Mouse (Mus musculus) left cerebral cortex, adult 8-10 months (tissue): ENCODE measurements at regions not wholly inside any gene's neighbourhood (a gene's known extent, or its start where the extent isn't known, plus 50 kb on each side); places are given as distances from the start of the nearest gene placed in this dataset.

Experiments
- DNase-seq, 2 experiments: peaks; one replicate each; pipeline ENCODE4 v3.0.0; 2022; ENCODE audit warnings: low spot score in 2 of 2

GRCm38 (mm10) chr3:147853346-147853745 lies 1001.2 kb downstream of the Ttll7 start:
- no peak for DNase-seq

DNA sequence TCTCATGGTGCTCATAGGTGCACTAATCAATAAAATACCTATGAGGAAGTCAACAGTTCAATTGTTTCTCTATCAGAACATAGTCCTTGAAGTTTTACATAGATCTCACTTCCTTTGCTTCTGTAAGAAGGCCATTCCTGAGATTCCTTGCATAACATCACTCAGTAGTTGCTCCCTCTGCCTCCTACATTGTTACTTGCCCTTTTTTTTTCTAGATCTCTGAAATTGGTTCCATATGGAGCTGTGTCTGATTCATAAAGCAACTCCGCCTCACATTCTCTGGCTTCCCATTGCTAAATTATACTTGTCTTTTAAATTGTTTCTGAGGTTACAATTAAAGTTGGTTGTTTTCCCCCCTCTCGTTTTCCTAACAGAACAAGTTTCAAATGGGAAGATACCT lies 1000.7 kb downstream of the Ttll7 start:
- DNase-seq, result no peak

DNA sequence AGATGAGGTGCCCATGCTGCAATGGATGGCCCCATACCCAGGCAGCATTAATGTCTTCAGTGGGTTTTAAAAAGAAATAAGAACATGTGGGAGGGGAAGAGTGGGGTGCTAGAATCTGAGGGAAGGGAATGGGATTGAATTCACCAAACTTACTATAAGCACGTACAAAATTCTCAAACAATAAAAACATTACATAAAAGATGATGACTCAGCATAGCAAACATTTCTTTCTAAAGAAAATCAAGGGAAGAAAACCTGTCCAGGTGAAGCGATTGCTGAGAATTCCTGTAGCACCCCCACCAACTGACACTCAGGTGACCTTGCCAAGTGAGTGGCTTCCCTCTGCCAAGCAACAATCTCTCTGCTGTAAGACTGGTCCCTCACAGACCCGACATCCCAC lies 989.2 kb downstream of the Ttll7 start:
- DNase-seq, result no peak

DNA sequence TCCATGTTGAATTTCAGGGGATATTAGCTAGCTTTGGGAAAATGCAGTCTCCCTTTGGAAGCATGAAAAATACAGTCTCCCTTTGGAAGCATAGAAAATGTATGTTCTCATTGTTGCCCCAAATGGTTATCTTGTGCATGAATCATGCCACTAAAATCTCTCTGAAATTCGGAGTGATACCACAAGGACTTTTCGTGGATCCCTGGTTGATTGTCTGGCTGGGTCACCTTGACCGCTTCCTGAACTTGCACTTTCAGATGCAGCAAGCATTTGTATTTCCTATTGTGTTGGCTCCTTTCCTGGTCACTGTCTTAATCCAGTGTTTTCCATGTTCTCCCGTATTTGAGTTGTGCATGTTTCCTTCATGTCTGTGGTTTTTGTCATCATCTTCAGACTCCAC lies 986.6 kb downstream of the Ttll7 start:
- no peak for DNase-seq

DNA sequence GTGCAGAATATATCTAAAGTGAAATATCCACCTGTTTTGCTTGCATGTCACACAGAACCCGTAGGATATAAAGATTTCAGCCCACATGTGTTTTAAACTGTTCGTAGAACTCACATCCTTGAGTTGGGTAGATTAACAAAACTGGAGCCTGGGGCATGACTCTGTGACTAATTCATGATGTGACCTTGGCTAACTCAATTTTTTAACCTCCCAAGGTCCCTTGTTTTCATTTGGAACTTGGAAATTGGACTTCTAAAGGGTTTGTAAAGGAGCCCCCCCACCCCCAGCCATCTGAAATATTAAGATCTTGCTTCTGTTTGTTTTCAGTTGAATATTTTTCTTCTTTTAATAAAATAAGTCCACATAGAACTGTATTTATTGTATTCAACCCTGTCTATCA lies 983.5 kb downstream of the Ttll7 start:
- DNase-seq, result no peak

DNA sequence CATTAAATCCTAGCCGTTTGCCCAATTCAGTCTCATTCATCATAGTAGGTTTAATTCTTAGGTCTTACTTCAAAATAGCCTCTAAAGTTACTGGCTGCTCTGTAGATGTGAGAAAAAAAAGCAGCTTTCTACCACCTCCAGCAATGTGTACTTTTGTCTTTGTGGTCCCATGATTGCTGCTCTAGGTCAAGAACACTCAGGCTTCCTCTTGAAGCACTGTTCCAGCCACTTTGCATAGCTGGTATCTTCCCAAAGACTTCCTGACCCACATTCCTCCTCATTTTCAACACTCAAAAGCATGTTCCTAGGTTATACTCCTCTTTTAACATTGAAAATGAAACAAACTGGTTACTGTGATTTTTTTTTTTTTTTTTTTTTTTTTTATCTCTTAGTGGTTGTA lies 973.2 kb downstream of the Ttll7 start:
- no peak for DNase-seq

DNA sequence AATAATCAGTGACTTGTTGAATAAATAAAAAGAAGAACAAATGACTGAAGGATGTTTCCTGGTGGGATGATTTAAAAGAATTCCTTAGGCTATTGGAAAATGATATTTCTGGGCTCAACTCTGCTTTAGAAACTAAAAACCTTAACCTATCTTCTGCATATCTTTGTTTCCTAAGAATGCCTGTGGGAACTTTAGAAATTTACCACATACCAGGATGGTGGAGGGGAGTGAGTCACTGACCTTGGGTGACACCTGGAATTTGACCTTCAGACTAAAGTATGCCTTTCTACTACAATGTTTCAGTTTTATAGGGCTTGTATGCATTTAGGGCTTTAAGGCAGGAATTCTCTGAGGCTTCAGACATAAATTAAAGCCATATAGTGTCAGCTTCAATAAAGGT lies 972.3 kb downstream of the Ttll7 start:
- DNase-seq, result no peak

DNA sequence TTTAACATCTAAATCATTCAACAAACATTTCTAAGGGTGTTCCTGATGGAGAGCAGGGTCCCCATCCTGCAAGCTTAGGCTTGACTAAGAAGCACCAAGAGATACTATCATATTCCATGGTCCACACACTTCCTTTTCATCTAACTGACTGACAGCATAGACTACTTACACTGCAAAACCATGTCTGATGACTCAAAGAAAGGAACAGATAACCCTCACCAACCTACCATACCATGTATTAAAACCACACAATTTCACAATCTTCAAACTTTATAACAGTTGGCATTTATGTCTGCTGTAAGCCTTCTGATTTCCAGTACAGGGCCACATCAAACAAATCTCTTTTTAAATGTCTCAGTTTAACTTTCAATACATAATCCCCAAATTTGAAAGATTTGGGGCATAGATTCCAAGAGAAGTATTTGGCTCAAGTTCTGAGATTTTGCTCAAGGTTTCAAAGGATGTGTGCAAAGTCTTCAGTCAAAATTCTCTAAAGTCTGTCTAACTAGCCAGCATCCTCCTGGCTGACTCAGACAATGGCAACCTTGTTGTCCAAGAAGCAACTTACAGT lies 962.0 kb downstream of the Ttll7 start:
- DNase-seq, result no peak

GRCm38 (mm10) chr3:147802546-147802945 lies 950.4 kb downstream of the Ttll7 start:
- DNase-seq, result no peak

DNA sequence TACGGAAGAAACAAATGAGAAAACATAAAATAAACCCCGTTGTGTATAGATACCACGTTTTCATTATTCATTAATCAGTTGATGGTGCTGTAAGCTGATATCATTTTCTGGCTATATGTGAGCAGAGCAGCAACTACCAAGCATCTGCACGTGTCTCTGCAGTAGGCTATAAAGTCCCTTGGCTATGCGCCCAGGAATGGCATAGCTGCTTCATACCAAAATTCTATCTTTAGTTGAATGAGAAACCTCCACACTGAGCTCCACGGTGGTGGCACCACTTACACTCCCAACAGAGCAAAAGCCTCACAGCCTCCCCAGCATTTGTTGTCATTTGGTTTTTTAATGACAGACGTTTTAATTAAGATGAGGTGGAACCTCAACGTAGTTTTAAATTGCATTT lies 944.4 kb downstream of the Ttll7 start:
- DNase-seq, result peak in 1 of 2 experiments; percentile 7

GRCm38 (mm10) chr3:147795116-147795515 lies 942.9 kb downstream of the Ttll7 start:
- no peak for DNase-seq

- no peak for DNase-seq
Observed at GRCm38 (mm10) chr3:147786555-147786954, 934.4 kb downstream of the Ttll7 start.

DNA sequence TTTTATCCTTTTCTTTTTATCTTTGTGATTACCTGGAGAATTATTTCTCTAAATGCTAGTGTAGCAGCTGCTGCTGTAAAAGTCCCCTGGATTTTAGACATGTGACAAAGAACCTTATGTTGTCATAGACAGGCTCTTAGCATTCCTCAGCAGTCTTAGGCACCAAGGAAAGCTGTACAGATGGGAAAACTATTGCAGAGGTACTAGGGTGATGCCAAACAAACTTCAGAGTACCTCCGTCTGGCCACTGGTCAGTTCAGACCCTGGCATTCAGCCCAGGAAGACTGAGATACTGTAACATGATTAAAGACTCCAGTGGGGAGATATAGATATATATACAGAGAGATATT lies 898.6 kb downstream of the Ttll7 start:
- DNase-seq, result no peak

GRCm38 (mm10) chr3:147749939-147750841 lies 898.0 kb downstream of the Ttll7 start:
- no peak for DNase-seq

DNA sequence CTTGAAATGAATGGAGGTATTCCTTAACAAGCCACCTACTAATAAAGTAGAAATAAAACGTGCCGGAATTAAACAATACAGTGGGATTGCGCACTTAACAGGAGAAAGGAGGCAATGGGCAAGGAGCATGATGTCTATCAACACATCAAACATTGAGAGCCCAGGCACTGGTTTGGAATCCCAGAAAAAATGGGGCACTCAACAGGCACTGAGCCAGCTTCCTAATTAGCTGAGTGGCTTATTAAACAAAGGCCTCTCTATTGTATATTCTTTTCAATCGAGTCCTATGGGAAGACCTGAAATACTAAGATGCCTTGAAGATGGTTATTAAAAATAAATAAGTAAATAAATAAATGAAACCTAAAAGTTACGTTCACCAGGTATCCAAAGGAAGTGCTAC lies 897.3 kb downstream of the Ttll7 start:
- no peak for DNase-seq

GRCm38 (mm10) chr3:147736673-147737439 lies 884.7 kb downstream of the Ttll7 start:
- DNase-seq, result no peak

GRCm38 (mm10) chr3:147716391-147716790 lies 864.2 kb downstream of the Ttll7 start:
- DNase-seq, result no peak

GRCm38 (mm10) chr3:147707401-147707801 lies 855.2 kb downstream of the Ttll7 start:
- DNase-seq, result no peak

GRCm38 (mm10) chr3:147683730-147684129 lies 831.6 kb downstream of the Ttll7 start:
- no peak for DNase-seq

DNA sequence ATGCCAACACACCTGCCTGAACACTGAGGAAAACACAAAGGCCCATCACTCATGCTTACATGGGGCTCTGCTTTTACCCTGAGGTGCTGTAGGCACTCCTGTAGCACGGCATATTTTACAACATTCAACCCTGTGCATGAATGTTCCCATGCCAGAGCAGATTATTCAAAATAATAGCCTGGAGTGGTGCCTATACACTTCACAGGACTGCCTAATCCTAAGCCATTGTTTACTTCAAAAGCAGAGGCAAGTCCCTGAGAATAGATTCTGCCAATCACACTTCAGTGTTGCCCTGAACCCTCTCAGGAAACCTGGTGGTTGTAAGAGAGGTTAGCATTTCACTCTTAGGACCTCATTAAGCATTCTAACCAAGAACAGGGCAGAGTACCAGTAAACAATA lies 828.1 kb downstream of the Ttll7 start:
- DNase-seq, result no peak

- no peak for DNase-seq
Observed at GRCm38 (mm10) chr3:147662572-147662971, 810.4 kb downstream of the Ttll7 start.

- no peak for DNase-seq
Observed at GRCm38 (mm10) chr3:147652849-147653248, 800.7 kb downstream of the Ttll7 start.
